Mouse (Mus musculus) cerebellum, adult 2 months (tissue): ENCODE data around the gene Elovl2.

Source experiments
- CTCF ChIP-seq: fragments of 200-500 bp; IDR thresholded peaks from 2 replicates; pipeline ENCODE4 v1.5.1; 2011; ENCODE audit warnings: low read depth, mild to moderate bottlenecking, control low read depth, low read length, moderate library complexity, borderline replicate concordance; ENCODE audit not compliant: insufficient read depth
- POLR2A ChIP-seq: fragments of 200-500 bp; IDR thresholded peaks from 2 replicates; pipeline ENCODE4 v1.6.1; 2011; ENCODE audit warnings: low read length, control low read depth, borderline replicate concordance; ENCODE audit not compliant: insufficient read depth

DNA sequence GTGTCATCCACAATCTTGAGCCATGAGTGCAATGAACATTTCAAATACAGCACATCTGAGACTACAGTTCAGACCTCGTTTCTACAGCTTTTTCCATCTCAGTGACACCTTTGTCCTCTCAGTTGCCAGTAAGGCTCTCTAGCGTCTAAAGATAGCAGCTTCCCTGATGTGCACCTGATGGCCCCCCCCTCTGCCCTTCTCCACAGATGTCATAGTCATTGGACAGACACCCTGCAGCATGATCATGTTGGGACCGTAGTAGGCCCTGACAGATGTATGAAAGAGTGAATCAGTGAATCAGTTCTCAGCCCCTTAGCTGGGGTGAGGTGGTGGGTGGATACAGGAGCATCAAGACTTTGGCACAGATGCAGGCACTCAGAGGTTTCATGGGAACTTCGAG is 37.6 kb upstream of the Elovl2 start:
- TF ChIP-seq POLR2A (no peak), CTCF (no peak)
